In the genomic region with DNA sequence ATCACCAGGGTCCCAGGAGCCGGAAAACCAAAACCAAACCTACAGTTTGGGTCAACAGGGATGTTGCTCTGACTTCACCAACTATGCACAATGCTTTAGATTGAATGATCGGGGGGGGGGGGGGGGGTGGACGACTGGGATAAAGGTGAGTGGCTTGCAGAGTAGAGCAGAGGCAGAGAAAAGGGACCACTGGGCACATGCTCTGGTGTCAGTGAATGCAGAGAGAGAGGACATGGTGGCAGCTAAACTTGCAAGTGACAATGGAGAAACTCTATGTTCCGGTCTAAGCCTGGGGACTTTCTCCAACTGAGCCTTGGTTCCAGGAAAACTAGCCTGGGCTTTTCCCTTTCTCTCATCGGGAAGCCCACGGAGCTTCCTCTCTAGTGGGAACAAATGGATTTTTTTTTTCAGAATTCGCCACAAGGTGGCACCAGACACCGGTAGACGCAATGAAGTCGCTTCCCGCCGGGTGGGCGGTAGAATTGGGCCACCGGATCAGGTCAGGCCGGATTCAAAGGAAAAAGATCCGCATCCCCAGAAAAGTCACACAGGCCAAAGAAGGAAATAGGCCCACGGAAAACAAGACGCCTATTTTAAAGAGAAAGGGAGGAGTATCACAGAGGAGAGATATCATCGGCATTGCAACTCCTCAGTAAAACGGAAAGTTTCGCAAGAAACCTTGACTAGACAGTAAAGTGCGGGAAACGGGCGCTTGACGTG, we compare ENCODE assay signal across 7 mouse cellular contexts. TPM values are rescaled to one million over a fixed set of nuclear protein-coding genes. Genes with fewer than 3 reads are reported as not detected.
A peak's percentile ranks its signal among the peaks of the same experiment; 100 is the strongest.
DNase-seq lines count a peak whose midpoint lies in the region; ATAC-seq and TF ChIP-seq lines count a peak whose summit lies in the region.

No protein-coding gene starts in this region.

- TF ChIP-seq POLR2A in cortical plate, adult 2 months (IDR thresholded peaks at IDR 0.05; ENCODE audit: extremely low read depth, insufficient read depth, low read length), result no peak

- ATAC-seq in megakaryocyte progenitor cell, adult 5-6 weeks (replicated peaks; ENCODE audit: poor library complexity), result peak; percentile 73

- no peaks in the 10 kb centered on the region for H3K4me1 ChIP-seq in cortical plate, adult 2 months (ENCODE audit: control insufficient read depth, insufficient read depth, low read length)

- intact Hi-C loops in left cerebral cortex, postnatal 10 days (cut with DNase I), result loop anchor here (2.0 to 10.0 kb wide), 3 partner anchors 189 to 703 kb away; no protein-coding TSS in a partner anchor

- peak overlapping the region; percentile 8 for H3K4me3 ChIP-seq in cortical plate, adult 2 months (ENCODE audit: insufficient read depth, low read length)

- H3K27ac ChIP-seq in cortical plate, adult 2 months (ENCODE audit: insufficient read depth, low read length), result no peak overlapping the region

- TF ChIP-seq CTCF in cortical plate, adult 2 months (IDR thresholded peaks at IDR 0.05; ENCODE audit: extremely low read depth, insufficient read depth, low read length), result peak; percentile 73

- peak; percentile 73 for DNase-seq in adipocyte (ENCODE audit: low spot score)
- peak; percentile 81 for DNase-seq in gastrocnemius, postnatal 10 days
- DNase-seq in induced T-regulatory cell, adult 2 months (ENCODE audit: low read depth), result peak; percentile 90
- peak; percentile 76 to 85 for DNase-seq in left cerebral cortex, postnatal 10 days (ENCODE audit: extremely low spot score in 1 of 2, low spot score in 2 of 2)
- DNase-seq in right cerebral cortex, postnatal 10 days (ENCODE audit: low spot score in 2 of 2), result peak; percentile 75 to 86

RNA-seq across cellular contexts. Expression of gene Il20rb, which starts 32.5 kb away (rescaled TPM):
- 1.2 and 2.3 TPM in 2 replicates for polyA plus RNA-seq in cortical plate, adult 2 months (2012; rRNA removed)
- total RNA-seq in gastrocnemius, postnatal 10 days (2021), result 1 to 10 TPM; 2.9 to 3.9 TPM
- total RNA-seq in left cerebral cortex, postnatal 10 days (2021), result 1 to 10 TPM in 1 of 2 experiments, under 1 TPM in 1; 0.77 to 1.5 TPM
- total RNA-seq in megakaryocyte progenitor cell, adult 5-6 weeks (2015), result 0.94 and 1.1 TPM in 2 replicates
- 1.7 TPM in 2 replicates for total RNA-seq in megakaryocyte progenitor cell, adult 5-6 weeks (2017)
